Mouse (Mus musculus): ENCODE results near the gene Cox8a. TPM values are rescaled to one million over a fixed set of nuclear protein-coding genes. Genes with fewer than 3 reads are reported as not detected.

The Cox8a gene
- polyA plus RNA-seq, 2 experiments: 478 to 909 TPM

DNA sequence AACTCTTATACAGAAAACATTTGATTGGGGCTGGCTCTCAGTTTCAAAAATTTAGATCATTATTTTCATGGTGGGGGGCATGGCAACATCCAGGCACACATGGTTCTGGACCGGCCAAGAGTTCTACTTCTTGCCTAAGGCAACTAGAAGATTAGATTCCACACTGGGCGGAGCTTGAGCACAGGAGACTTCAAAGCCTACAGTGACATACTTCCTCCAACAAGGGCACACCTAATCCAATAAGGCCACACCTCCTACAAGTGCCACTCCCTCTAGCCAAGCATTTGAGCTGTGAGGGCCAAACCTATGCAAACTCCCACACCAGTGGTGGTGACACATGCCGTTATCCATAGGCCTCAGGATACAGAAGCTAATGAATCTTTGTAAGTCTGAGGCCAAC lies 28.6 kb upstream of the Cox8a start:
- no peak for ATAC-seq (ENCODE audit: low FRiP score, low read depth)

DNA sequence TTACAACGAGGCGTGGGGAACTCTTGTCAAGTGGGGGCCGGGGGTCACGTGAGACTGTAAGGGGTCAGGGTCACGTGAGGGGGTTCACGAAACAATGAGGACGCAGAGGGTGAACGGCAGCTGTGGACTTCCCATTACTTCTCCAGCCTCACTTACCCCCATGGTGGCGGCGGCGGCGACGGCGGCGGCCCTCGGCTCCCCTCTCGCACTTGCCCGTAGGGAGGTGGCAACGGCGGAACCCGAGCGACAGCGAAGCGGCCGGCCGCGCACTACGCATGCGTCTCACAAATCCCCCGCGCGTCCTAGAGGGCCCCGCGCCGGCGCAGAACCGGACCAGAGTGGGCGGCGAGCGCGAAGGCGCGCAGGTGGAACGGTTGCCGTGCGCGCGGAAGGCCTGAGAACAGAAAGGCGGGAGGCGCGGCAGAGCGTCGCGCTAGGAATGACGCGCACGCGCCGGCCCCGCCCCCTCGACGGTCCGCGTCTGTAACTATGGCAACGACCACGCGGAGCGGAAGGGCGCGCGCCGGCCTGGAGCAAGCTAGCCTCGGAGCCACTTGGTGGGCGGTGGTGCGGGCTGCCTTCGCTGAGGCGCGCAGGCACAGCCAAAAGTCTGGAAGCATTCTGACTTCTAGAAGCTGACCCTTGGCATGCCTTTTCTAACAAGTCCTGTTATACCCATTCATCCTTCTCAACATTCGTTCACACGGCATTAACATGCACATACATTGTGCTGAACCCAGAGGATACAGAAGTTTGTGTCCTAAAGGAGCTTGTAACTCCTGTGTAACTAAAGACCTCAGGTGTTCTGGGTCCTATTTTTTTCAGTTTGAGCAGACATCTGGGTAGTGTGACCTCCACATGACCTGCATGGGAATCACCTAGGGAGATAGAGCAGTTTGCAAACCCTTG lies 23.6 kb upstream of the Cox8a start, which contains the start of gene Naa40:
Naa40 (minus strand) TSS at position 402 of the 909 bp plus-strand sequence.
- Histone ChIP-seq H3K4me2 (replicated peaks; ENCODE audit: low read depth, low read length, severe bottlenecking) (peak within 1 kb of the TSS; percentile 94), H3K9ac (ENCODE audit: low read depth, low read length, severe bottlenecking) (peak within 1 kb of the TSS; percentile 81), H3K4me3 (replicated peaks; ENCODE audit: low read length) (peak within 1 kb of the TSS; percentile 78), H3K36me3 (ENCODE audit: control insufficient read depth, insufficient read depth, low read length) (peaks cover 17% of the 10 kb centered on the region), H3K9me3 (ENCODE audit: control insufficient read depth, low read length) (no peaks in the 10 kb centered on the region), H3K27ac (replicated peaks; ENCODE audit: low read depth, low read length) (peak within 1 kb of the TSS; percentile 63), H3K4me1 (ENCODE audit: control insufficient read depth, insufficient read depth, low read length) (no peaks in the 10 kb centered on the region; the same call in 1 of the 2 replicates), H3K27me3 (ENCODE audit: control insufficient read depth, insufficient read depth, low read length) (no peaks in the 10 kb centered on the region)
- peak; percentile 94 for DNase-seq (ENCODE audit: low spot score)
- under 1% methylated on average over 64 of the region's 80 CpGs for WGBS
- peak; percentile 96 for ATAC-seq (ENCODE audit: low FRiP score, low read depth)
- no peak for TF ChIP-seq POLR2A (IDR thresholded peaks at IDR 0.05; ENCODE audit: borderline replicate concordance, extremely low read depth, insufficient read depth, insufficient read length)

More for the DNA sequence above, 28.6 kb upstream of the Cox8a start:
- Histone ChIP-seq H3K9ac (ENCODE audit: low read depth, low read length, severe bottlenecking) (no peak overlapping the region), H3K27ac (replicated peaks; ENCODE audit: low read depth, low read length) (no peak overlapping the region), H3K9me3 (ENCODE audit: control insufficient read depth, low read length) (no peaks in the 10 kb centered on the region), H3K36me3 (ENCODE audit: control insufficient read depth, insufficient read depth, low read length) (no peaks in the 10 kb centered on the region), H3K4me3 (replicated peaks; ENCODE audit: low read length) (no peak overlapping the region), H3K27me3 (ENCODE audit: control insufficient read depth, insufficient read depth, low read length) (no peaks in the 10 kb centered on the region), H3K4me2 (replicated peaks; ENCODE audit: low read depth, low read length, severe bottlenecking) (no peak overlapping the region), H3K4me1 (ENCODE audit: control insufficient read depth, insufficient read depth, low read length) (no peaks in the 10 kb centered on the region)
- no peak for DNase-seq (ENCODE audit: low spot score)
- 76% methylated on average over 3 of the region's 3 CpGs for WGBS
- TF ChIP-seq POLR2A (IDR thresholded peaks at IDR 0.05; ENCODE audit: borderline replicate concordance, extremely low read depth, insufficient read depth, insufficient read length): no peak

DNA sequence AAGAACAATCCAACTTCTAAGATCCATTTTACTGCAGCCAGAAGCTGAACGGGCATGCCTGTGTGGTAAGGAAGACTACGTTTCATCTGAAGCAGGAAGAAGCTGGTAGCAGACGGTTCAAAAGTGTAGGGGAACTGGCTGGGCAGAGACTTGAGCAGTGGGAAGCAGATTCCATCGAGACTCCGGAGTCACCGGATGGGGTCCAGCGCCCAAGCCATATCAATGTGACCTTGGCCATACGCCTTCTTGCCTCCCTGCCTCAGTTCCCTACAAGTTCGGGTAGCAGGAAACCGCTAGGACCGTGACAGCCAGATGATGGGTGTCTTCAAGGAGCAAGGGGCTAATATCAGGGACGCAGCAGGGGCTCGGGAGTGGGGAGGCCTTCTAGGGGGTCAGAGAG lies 22.9 kb upstream of the Cox8a start:
- Histone ChIP-seq H3K9me3 (ENCODE audit: control insufficient read depth, low read length) (no peaks in the 10 kb centered on the region), H3K27me3 (ENCODE audit: control insufficient read depth, insufficient read depth, low read length) (no peaks in the 10 kb centered on the region), H3K4me3 (replicated peaks; ENCODE audit: low read length) (peak overlapping the region; percentile 78), H3K36me3 (ENCODE audit: control insufficient read depth, insufficient read depth, low read length) (peaks cover 17% of the 10 kb centered on the region), H3K4me2 (replicated peaks; ENCODE audit: low read depth, low read length, severe bottlenecking) (peak overlapping the region; percentile 94), H3K4me1 (ENCODE audit: control insufficient read depth, insufficient read depth, low read length) (no peaks in the 10 kb centered on the region; the same call in 1 of the 2 replicates), H3K9ac (ENCODE audit: low read depth, low read length, severe bottlenecking) (peak overlapping the region; percentile 81), H3K27ac (replicated peaks; ENCODE audit: low read depth, low read length) (peak overlapping the region; percentile 63)
- DNase-seq (ENCODE audit: low spot score) (no peak), ATAC-seq (ENCODE audit: low FRiP score, low read depth) (no peak)
- TF ChIP-seq POLR2A (IDR thresholded peaks at IDR 0.05; ENCODE audit: borderline replicate concordance, extremely low read depth, insufficient read depth, insufficient read length): no peak
- 1% methylated on average over 13 of the region's 13 CpGs for WGBS

DNA sequence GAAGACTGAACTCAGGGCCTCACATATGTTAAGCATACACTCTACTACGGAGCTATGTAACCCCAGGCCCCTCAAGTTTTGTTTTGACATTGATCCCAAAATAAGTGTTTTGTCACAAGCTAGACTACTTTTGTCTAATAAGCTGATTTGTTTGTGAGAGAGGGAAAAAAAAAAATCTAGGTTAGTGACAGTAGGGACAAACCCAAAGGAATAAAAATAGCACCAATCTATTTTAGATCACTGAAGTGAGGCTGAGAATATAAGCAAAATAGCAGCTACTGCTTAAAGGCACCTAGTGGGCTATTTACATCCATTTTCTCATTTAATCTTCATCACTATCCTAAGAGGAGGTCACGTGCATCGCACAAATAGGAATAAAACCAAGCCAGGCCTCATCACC lies 22.2 kb upstream of the Cox8a start:
- Histone ChIP-seq H3K9me3 (ENCODE audit: control insufficient read depth, low read length) (no peaks in the 10 kb centered on the region), H3K4me1 (ENCODE audit: control insufficient read depth, insufficient read depth, low read length) (no peaks in the 10 kb centered on the region; the same call in 1 of the 2 replicates), H3K4me3 (replicated peaks; ENCODE audit: low read length) (peak overlapping the region; percentile 78; the same call in 1 of the 2 replicates), H3K36me3 (ENCODE audit: control insufficient read depth, insufficient read depth, low read length) (peaks cover 17% of the 10 kb centered on the region), H3K9ac (ENCODE audit: low read depth, low read length, severe bottlenecking) (no peak overlapping the region), H3K27ac (replicated peaks; ENCODE audit: low read depth, low read length) (no peak overlapping the region), H3K27me3 (ENCODE audit: control insufficient read depth, insufficient read depth, low read length) (no peaks in the 10 kb centered on the region), H3K4me2 (replicated peaks; ENCODE audit: low read depth, low read length, severe bottlenecking) (peak overlapping the region; percentile 94)
- no peak for ATAC-seq (ENCODE audit: low FRiP score, low read depth)
- TF ChIP-seq POLR2A (IDR thresholded peaks at IDR 0.05; ENCODE audit: borderline replicate concordance, extremely low read depth, insufficient read depth, insufficient read length): no peak
- 82% methylated on average over 3 of the region's 3 CpGs for WGBS
- DNase-seq (ENCODE audit: low spot score): no peak

GRCm38 (mm10) chr19:7236742-7237141 lies 19.3 kb upstream of the Cox8a start:
- no peak for ATAC-seq (ENCODE audit: low FRiP score, low read depth)

More at GRCm38 (mm10) chr19:7236742-7237141, 19.3 kb upstream of the Cox8a start:
- no peak for TF ChIP-seq POLR2A (IDR thresholded peaks at IDR 0.05; ENCODE audit: borderline replicate concordance, extremely low read depth, insufficient read depth, insufficient read length)
- Histone ChIP-seq H3K4me3 (replicated peaks; ENCODE audit: low read length) (no peak overlapping the region), H3K4me2 (replicated peaks; ENCODE audit: low read depth, low read length, severe bottlenecking) (no peak overlapping the region), H3K9ac (ENCODE audit: low read depth, low read length, severe bottlenecking) (no peak overlapping the region), H3K4me1 (ENCODE audit: control insufficient read depth, insufficient read depth, low read length) (no peaks in the 10 kb centered on the region; the same call in 1 of the 2 replicates), H3K36me3 (ENCODE audit: control insufficient read depth, insufficient read depth, low read length) (peaks cover 44% of the 10 kb centered on the region), H3K9me3 (ENCODE audit: control insufficient read depth, low read length) (no peaks in the 10 kb centered on the region), H3K27ac (replicated peaks; ENCODE audit: low read depth, low read length) (no peak overlapping the region), H3K27me3 (ENCODE audit: control insufficient read depth, insufficient read depth, low read length) (no peaks in the 10 kb centered on the region)
- WGBS: 91% methylated on average over 4 of the region's 4 CpGs
- no peak for DNase-seq (ENCODE audit: low spot score)
